Mouse (Mus musculus): ENCODE results near the gene Rnf215.

DNA sequence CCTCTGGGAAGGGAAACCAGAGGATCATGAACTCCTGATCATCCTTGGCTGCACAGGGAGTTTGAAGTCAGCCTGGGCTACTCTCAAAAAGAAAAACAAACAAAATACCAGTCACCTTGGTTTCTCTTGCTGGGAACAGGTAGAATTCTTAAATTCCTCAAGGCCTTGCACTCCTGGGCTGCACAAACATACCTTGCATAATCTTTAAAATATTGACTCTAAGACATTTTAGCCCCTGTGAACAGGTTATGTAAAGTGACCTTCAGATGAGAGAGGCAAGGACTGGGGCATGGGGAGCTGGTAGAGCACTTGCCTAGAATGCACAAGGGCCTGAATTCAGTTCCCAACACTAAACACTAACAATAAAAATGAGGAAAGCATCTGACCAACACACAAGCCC is 6.5 kb downstream of the Rnf215 start:
- TF ChIP-seq EP300 (optimal IDR thresholded peaks at IDR 0.05): no peak
- no peak for TF ChIP-seq CTCF (IDR thresholded peaks at IDR 0.05; ENCODE audit: low read depth)

Measured in stomach, postnatal 0 days (tissue).